Mouse (Mus musculus) testis, adult 2 months (tissue): Measurements from ENCODE around the gene Skap1. TPM values are rescaled to one million over a fixed set of nuclear protein-coding genes. Genes with fewer than 3 reads are reported as not detected.

ENCODE experiments used
- H3K27ac ChIP-seq: fragments of 200-500 bp; 2 replicates; pipeline ENCODE4 v1.5.1; 2012; ENCODE audit warnings: low read depth, low read length; ENCODE audit not compliant: control insufficient read depth, insufficient read depth
- H3K27me3 ChIP-seq: fragments of 200-500 bp; 2 replicates; pipeline ENCODE4 v1.6.1; 2012; ENCODE audit warnings: mild to moderate bottlenecking, low read length, moderate library complexity; ENCODE audit not compliant: control insufficient read depth, insufficient read depth
- H3K36me3 ChIP-seq: fragments of 200-500 bp; 2 replicates; pipeline ENCODE4 v1.6.1; 2012; ENCODE audit warnings: mild to moderate bottlenecking, low read length; ENCODE audit not compliant: control insufficient read depth, insufficient read depth
- H3K4me1 ChIP-seq: fragments of 200-500 bp; 2 replicates; pipeline ENCODE4 v1.6.1; 2012; ENCODE audit warnings: low read length; ENCODE audit not compliant: control insufficient read depth, insufficient read depth
- H3K4me3 ChIP-seq: fragments of 200-500 bp; 2 replicates; pipeline ENCODE4 v1.5.1; 2012; ENCODE audit warnings: low read depth, mild to moderate bottlenecking, low read length, moderate library complexity, mixed read lengths; ENCODE audit not compliant: control insufficient read depth
- CTCF ChIP-seq: fragments of 200-500 bp; IDR thresholded peaks from 2 replicates; pipeline ENCODE4 v1.5.1; 2012; ENCODE audit warnings: low read depth, mild to moderate bottlenecking, inconsistent platforms, low read length, moderate library complexity; ENCODE audit not compliant: control insufficient read depth, insufficient read depth, insufficient replicate concordance
- POLR2A ChIP-seq: fragments of 200-500 bp; IDR thresholded peaks from 2 replicates; pipeline ENCODE4 v1.6.1; 2012; ENCODE audit warnings: low read depth, mild to moderate bottlenecking, inconsistent platforms, low read length, moderate library complexity; ENCODE audit not compliant: control insufficient read depth
- polyA plus RNA-seq: library from polyadenylated mRNA; depleted of rRNA; stranded (reverse); fragments of >200 nt; gene quantifications from 2 replicates; pipeline ENCODE4 v1.2.3, GENCODE M21; 2012

Gene Skap1
- polyA plus RNA-seq, 1 experiment, result 1.5 TPM

DNA sequence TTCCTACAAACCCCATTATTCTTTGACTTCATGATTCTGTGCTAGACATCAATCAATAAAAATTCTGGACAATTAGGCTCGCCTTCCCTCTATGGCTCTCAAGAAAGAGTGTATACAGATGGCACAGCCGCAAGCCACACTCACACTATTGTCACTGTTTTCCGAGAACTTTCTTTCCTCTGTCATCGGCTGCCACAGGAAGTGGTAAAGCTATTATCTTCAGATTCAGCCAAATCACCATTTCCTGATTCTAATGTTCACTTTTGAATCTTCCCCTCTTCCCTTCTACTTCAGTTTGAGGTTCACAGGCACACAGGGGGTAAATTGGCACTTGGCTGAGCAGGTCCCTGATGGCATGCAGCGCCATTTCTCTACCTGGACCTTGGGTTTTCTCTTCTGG lies 9.3 kb upstream of the Skap1 start:
- Histone ChIP-seq H3K4me3 (no peak overlapping the region), H3K27me3 (no peaks in the 10 kb centered on the region), H3K27ac (no peak overlapping the region), H3K4me1 (no peaks in the 10 kb centered on the region; the same call in 1 of the 2 replicates), H3K36me3 (no peaks in the 10 kb centered on the region)
- TF ChIP-seq POLR2A (no peak), CTCF (no peak)

DNA sequence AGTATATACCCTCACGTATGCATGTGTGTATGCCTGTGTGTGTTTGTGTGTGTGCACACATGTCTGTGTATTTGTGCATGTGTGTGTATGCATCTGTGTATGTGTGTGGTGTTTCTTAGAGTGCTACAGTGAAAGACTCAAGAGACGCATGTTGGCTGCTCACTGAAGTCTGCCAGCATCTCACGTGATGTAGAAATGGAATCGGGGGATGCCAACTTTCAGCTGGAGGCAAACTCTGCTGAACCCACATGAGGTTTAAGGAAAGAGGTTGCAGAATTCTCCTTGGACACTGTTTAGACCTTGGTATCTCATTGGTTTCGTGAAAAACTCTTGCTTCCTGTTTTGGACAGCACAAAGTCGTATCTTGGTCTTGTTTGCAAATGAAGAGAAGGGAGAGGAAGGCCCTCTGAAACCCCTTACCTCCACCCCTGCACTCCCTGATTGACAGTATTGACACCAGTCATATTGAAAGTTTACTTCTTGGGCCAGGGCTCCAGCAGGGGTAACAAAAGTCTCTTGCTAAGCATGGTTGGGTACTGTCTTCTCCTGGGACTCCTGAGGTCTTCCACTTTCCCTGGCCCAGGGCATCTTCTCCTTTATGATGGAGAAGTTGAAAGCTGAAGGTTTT lies 8.6 kb upstream of the Skap1 start:
- H3K4me1 ChIP-seq, result no peaks in the 10 kb centered on the region; the same call in 1 of the 2 replicates
- H3K4me3 ChIP-seq, result no peak overlapping the region
- no peaks in the 10 kb centered on the region for H3K27me3 ChIP-seq
- H3K27ac ChIP-seq, result no peak overlapping the region
- H3K36me3 ChIP-seq, result no peaks in the 10 kb centered on the region
- no peak for TF ChIP-seq POLR2A
- no peak for TF ChIP-seq CTCF

DNA sequence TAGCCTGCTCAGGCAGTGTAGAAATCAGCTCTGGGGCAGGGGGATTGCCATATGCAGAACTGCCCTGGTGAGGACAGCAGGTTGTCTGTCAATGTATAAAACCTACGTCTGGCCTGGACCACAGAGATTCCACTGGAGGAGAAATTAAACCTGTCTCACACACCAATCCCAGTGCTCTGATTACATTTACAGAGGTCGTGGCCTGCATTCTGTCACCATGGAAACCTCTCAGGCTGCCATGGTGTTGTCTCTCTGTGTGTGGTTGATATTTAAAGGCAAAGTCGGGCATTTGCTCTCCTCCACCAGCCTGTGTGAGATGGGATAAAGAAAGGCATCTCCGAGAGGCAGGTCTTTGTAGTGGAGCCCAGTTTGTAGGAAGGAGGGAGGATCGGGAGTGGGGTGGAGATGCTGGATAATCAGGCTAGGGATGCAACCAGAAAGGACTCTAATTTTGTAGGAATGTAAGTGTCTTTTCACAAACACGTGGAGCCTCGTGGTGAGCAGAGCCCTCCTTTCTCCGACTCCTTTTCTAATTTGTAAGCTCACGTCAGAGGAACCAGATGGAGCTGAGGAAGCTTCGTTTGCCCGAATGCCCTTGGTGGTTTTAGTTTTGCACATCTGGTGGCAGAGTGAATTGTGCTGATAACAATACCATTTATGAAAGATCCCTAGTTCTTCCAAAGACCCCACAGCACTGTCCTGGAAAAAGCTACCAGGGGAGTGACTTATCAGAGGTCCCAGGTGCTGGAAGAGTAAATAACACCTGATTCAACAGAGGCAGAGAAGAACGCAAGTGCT lies 7.7 kb upstream of the Skap1 start:
- Histone ChIP-seq H3K4me3 (no peak overlapping the region), H3K27me3 (no peaks in the 10 kb centered on the region), H3K4me1 (no peaks in the 10 kb centered on the region; the same call in 1 of the 2 replicates), H3K36me3 (no peaks in the 10 kb centered on the region), H3K27ac (no peak overlapping the region)
- TF ChIP-seq POLR2A, result no peak
- no peak for TF ChIP-seq CTCF

DNA sequence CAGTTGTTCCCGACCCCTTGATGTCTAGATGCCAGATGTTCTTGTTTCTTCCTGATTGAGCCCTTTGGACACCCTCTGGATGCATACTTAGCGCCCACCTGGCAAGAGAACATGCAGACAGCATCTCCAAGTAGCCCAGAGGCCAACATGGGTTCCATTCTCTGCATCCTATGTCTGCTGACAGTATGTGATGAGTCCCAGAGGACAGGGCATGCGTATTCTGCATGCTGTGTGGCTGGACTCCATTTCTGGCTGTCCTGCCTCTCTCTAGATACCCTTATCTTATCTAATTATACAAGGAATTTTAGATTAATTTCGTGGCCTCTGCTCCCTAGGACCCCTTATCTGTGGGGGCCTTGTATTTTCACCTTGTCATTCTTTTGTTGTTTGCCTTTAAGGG lies 2.6 kb upstream of the Skap1 start:
- H3K27me3 ChIP-seq, result no peaks in the 10 kb centered on the region
- no peak overlapping the region for H3K4me3 ChIP-seq
- peaks cover 5% of the 10 kb centered on the region for H3K4me1 ChIP-seq
- H3K36me3 ChIP-seq, result no peaks in the 10 kb centered on the region
- H3K27ac ChIP-seq, result no peak overlapping the region
- TF ChIP-seq CTCF (no peak), POLR2A (no peak)

DNA sequence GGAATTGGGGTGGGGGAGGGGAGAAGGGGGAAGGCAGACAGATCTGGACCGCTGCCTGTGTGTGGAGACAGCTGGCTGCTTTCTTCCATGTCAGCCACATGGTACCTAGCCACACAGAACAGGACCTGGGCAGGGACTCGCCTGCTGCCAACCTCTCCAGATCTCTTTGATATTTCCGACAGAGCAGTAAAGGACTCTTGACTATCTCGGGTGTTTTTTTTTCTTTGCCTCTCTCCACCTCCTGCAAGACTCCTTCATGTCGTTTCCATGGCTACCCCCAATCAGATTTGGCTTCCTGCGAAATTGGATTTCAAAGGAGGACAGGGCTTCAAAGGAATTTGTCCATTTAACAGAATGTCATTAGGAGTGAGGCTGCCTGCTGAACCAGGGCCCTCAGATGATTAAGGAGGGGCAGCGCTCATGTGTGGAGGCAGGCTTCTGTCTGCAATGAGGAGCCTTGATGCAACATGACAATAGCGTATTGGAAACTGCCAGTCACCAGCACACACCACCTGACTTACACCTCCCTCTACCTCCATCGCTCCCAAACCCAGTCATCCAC lies 2.1 kb upstream of the Skap1 start:
- no peak overlapping the region for H3K4me3 ChIP-seq
- no peaks in the 10 kb centered on the region for H3K27me3 ChIP-seq
- H3K36me3 ChIP-seq, result no peaks in the 10 kb centered on the region
- H3K27ac ChIP-seq, result no peak overlapping the region
- H3K4me1 ChIP-seq, result peaks cover 5% of the 10 kb centered on the region
- TF ChIP-seq POLR2A (no peak), CTCF (no peak)

DNA sequence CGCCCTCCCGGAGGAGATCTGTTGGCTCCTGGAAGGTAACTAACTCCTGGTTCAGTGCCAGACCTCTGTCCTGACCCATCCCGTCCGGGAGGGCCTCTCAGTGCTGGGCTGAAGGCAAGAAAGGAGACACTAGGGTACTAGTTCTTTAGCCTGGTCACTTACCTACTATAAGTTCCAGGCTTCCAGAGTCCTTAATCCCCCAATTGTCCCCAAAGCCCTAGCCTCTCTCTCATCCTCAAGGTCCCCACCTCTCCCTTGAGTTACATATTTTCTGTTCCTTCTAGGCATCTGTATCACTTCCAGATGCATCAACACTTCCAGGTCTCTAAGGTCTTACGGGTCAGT lies 295 bp downstream of the Skap1 start:
- Histone ChIP-seq H3K4me3 (no peak overlapping the region; the same call in 1 of the 2 replicates), H3K27me3 (no peaks in the 10 kb centered on the region), H3K36me3 (no peaks in the 10 kb centered on the region), H3K4me1 (peaks cover 5% of the 10 kb centered on the region), H3K27ac (no peak overlapping the region)
- no peak for TF ChIP-seq CTCF
- TF ChIP-seq POLR2A, result no peak

DNA sequence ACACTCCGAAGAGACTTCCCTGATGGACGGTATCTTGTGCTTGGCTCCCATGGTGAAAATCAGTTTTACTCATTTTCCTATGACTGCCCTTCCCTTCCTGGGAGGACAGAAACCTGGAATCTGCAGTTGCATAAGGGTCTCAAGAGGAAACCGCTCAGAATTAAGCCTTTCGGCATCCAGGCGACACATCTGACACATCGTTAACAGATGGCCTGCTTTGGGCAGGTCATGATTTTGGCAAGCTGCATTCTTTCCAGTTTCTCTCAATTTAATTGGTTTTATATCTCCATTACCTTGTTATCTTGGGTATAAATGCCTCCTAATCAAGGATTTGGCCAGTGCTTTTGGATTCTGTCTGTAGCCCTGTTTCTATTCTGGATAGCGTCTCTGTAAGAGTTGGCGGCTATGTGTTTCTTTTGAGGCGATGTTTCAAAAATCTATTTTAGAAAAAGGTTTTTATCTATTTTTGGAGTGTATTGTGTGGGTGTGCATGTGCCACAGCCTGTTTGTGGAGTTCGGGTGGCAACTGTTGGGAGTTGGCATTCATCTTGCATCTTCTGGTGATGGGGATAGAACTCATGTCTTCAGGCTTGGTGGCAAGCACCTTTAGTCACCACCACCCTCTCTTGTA lies 1.1 kb downstream of the Skap1 start:
- Histone ChIP-seq H3K4me1 (peaks cover 5% of the 10 kb centered on the region), H3K36me3 (no peaks in the 10 kb centered on the region), H3K27ac (no peak overlapping the region), H3K27me3 (no peaks in the 10 kb centered on the region), H3K4me3 (no peak overlapping the region)
- no peak for TF ChIP-seq POLR2A
- no peak for TF ChIP-seq CTCF

DNA sequence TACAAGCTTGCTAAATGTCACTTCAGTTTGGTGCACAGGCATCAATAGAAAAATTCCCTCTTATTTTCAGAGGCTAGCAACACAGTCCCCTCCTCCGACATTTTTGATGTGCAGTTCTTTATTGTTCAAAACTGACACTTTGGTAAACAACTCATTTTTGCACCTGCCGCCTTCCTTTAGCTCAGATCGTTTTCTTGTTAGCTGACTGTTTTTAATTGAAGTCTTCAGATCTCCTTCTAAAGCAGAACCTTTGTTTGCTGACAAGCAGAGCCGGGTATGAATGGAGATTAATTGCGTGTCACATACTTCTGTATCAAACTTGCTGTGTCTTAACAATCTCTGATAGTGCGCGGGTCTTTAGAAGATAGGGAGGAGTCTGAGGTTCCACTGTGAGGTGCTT lies 2.0 kb downstream of the Skap1 start:
- no peaks in the 10 kb centered on the region for H3K27me3 ChIP-seq

More for the DNA sequence above, 2.0 kb downstream of the Skap1 start:
- TF ChIP-seq CTCF, result no peak
- no peak for TF ChIP-seq POLR2A
- H3K36me3 ChIP-seq, result no peaks in the 10 kb centered on the region
- H3K4me3 ChIP-seq, result no peak overlapping the region
- peaks cover 5% of the 10 kb centered on the region for H3K4me1 ChIP-seq
- H3K27ac ChIP-seq, result no peak overlapping the region
